Mouse (Mus musculus) urinary bladder, postnatal 10 days (tissue): Measurements from ENCODE around the gene Cx3cr1.

Experiments used
- DNase-seq: peaks from one replicate; pipeline ENCODE4 v3.0.0; 2022; ENCODE audit warnings: low spot score

Cx3cr1 gene

DNA sequence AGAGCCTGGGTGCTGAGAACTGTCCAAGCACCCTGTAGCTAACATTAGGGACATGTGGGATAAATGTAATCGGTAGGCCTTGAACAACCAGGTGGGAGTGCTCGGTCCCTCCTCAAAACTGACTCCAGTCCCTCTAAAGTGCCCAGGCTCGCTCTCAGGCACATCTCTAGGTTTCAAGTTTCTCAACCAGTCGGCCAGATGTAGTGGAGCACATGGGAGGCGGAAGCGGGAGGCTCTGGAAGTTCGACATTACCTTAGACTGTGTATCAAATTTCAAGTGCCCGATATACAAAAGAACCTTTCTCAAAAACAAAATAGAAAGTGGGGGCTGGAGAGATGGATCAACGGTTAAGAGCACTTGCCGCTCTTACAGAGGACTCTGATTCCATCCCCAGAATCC lies 130.0 kb downstream of the Cx3cr1 start:
- no peak for DNase-seq

DNA sequence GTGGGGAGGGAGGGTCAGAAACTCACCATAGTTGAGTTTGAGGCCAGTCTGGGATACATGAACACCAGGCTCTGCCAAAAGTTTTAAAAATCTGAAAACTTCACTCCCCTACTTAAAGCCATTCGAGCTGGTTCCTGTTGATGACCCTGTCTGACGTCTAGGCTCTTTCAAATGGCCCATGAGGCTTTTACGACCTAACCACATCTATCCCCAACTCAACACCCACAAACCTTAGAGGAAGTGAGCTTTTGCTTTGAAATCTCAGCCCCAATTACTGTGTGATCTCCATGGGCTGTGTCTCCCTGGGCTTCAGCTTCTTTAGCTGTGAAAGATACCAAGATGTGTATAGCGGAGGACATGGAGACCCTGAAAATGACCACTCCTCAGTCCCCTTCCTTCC lies 131.2 kb downstream of the Cx3cr1 start:
- no peak for DNase-seq

DNA sequence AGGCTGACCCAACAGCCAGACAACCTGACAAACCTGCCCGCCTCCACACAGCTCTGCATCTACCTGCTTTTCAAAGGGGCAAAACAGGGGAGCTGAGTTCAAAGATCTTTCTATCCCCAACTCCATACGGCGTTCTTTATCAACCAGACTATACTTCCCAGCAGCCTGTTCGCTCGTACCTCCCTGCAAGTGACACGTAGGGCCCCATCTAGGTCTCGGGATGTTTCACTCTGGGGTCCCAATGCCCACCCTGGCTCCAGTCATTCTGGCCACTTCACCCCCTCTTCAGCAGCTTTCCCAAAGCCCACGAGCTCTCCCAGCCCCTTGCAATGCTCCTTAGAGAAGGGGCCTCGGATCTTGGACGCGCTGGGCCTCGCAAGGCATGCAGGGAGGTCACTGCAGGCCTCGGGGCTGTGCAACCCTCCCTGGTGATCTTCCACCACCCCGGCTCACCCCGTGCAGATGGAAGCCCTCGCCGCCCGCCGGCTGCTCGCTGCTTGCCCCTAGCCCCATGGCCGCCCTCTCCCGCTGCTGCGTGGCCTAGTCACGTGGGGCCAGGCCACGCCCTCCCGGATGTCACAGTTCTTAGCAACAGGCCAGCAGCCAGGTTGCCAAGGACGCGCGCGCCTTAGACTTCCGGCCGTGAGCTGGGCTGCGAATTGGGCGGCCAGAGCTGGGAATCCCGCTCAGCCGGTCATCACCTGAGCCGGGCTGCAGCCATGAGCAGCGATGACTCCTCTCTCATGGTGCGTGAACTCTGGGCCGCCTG lies 132.5 kb downstream of the Cx3cr1 start, which contains the start of the genes Gorasp1 and Ttc21a:
Gorasp1 (minus strand) TSS at position 561 of the 769 bp plus-strand sequence.
Ttc21a (plus strand) TSS at position 602 of the 769 bp plus-strand sequence.
- DNase-seq: peak; percentile 85

DNA sequence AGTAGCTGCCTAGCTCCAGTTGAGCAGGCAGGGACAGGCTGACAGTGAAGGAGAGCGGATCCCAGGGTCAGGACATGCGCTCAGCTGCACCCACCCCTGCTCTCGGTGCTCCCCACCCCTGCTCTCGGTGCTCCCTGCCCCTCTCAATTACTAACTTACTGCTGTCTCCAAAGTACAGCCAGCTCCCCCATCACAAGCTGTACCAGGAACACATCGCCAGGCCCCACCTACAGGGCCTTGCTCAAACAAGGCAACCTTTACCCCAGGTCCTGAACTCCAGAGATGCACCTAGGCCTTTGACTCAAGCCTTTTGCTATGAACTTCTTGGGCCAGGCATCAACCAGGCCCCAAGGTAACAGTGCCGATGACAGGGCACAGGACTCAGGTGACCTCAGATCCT lies 136.0 kb downstream of the Cx3cr1 start:
- no peak for DNase-seq

DNA sequence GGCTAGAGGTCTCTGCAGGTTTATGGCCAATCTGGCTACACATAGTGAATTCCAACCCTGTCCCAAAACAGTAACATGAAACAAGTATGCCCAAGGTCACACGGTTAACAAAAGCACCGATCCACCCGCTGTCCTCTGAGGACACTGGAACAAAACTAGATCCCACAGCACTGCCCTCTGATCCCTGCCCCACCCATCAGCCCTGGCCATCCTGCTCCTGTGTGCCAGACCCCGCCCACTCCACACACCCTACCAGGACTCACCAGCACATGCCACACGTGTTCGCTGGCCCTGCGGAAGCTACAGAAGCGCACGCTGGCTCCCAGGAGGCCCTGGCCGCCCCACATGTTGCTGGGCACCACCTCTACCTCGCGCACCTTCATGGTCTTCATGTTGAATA lies 137.3 kb downstream of the Cx3cr1 start:
- no peak for DNase-seq

DNA sequence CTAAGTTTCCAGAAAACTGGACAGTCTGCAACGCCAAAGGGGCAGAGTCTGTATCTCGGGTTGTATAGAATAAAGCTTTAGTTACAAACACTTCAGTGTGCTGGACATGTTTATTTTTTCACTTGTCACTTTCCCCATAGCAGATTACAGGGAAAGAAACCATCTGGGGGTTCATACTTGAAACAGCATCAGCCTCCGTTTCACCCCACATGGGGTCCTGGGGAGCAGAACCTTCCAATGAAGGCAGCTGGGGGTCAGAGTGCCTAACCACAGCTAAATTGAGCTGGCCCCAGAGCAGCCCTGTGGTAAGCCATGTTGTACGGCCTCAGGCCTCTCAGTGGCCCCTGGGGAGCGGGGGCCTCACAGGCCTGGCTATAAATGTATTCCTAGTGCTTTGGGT lies 143.2 kb downstream of the Cx3cr1 start:
- DNase-seq: no peak

DNA sequence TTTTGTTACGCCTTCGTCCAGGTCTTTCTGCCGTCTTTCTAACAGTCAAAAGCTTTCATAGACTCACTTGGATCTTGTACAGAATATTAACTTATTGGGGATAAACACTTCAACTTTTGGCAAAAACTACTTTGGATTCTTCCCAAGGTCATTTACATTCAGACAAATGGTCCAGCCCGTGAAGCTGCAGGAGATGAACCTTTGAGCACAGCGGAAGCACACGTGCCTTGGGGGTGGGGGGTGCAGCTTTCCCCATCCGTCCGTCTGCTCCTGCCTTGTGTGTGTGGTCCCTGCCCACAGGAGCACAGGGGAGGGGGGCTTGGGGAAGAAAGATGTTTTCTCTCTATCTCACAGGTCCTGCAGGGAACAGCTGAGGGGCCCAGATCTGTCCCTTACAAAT lies 143.9 kb downstream of the Cx3cr1 start:
- DNase-seq: no peak

DNA sequence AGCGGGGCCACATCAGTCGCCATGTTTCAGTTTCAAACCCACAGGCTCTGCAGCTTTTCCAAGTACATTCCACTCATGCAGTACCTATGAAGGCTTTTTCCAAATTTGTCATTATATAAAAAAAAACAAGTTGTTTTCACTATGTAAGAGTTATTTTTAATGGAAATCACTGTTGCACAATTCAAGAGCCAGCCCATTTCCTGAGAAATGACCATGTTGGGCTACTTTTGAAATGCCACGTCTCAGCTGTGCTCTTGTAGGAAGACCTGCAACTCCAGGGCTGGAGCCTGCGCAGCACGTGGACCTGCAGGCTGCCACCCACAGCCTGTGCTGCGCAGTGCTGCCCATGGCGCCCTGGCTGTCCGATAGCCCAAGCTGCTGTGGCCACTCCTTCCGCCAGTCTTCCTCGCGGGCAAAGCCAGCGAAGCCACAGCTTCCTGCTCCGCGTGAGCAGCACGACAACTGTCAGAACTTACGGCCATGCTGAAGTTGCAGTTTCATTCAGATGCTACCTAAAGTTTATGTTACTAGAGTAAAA lies 144.5 kb downstream of the Cx3cr1 start:
- no peak for DNase-seq

DNA sequence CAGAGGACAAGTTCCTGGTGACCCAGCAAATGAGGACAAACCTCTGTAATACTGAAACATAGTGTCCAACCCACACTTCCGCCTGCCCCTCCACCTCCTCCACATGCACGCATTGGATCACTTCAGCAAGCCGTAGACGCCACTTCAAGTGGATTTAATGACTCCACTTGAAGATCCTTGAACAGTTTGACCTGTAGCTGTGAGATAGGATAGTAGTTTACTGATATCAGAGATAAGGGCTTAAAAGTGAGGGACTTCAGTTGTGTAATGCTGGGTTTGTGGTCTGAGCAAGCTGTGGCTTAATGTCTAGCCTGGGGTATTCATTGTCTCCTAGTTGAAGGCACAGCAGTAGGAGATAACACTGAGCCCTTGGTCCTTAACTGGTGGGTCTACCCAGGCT lies 146.2 kb downstream of the Cx3cr1 start:
- DNase-seq: no peak

DNA sequence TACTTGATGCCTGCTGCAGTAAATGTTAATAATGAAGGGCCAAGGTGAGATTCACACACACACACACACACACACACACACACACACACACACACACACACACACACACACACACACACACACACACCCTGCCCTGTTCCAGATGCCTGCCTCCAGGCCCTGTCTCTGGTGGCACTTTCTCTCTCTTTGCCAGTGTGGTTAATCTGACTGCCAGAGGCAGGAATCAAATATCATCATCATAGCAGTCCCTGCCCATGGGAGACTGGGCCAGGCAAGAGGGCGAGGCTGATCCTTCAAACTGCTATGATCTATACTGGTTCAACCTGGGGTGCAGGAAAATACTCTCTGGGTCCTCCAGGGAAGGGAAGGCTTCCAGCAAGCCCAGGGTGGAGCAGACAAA lies 149.8 kb downstream of the Cx3cr1 start:
- DNase-seq: no peak

DNA sequence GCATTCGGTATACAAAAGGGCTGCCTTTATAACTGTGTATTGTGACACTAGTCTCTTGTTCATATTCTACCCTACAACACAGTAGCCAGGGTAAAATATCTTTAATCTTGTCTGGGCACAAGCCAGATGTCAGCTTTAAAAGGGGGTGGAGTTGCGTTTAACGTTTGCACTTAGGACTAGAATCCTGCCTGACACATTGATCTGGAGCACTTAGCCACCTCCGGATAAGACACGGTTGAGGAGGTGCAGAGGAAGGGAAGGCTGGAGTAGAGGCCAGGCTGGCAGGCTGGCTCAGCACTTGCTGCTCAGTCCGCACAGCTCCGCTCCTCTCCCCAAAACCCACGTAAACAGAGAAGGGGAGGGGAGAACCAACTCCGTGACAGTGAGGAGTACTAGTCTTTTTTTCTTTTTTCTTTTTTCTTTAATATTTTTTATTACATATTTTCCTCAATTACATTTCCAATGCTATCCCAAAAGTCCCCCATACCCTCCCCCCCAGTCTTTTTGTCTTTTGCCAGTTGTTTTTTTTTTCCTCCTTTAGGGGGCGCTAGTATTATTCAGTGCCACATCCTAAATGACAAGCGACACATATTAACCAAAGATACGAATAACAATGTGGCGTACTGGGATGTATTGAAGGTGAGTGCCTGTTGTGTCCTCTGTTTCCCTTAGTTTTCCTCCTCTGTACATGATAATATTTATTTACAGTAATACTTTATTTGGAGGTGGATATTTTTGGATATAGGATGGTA lies 156.4 kb downstream of the Cx3cr1 start:
- DNase-seq: no peak

DNA sequence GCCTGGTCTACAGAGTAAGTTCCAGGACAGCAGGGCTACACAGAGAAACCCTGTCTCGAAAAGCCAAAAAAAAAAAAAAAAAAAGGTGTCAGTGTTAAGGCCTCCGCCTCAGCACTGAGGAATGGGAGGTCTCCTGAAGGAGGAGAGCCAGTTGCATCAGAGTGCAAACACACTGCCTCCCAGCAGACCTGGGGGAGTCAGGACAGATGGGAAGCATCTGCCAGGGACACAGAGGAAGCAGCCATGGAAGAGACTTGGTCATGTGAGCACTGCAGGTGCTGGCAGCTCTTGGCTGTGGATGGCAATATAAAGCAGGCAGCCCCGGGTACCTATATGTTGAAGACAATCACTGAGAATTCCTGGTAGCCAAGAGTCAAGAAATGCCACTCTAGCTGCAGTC lies 159.7 kb downstream of the Cx3cr1 start:
- no peak for DNase-seq

DNA sequence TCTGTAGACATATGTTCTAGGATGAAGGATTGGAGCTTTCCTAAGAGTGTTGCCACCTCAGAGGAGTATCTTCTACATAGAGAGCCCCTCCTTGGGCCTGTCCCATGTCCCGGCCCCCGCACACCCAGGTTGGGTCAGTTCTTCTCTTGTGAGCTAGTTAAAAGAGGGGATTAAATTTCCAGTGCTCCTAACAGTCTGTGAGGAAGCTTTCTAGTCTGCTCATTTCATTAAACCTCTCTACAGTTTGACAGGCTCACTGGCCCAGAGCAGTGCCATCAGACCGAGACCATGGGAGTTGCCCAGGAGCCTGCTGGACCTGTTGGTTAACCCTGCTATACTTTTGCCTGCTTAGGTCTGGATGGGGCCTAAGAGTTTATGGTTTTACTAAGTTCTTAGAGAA lies 161.0 kb downstream of the Cx3cr1 start:
- DNase-seq: no peak

DNA sequence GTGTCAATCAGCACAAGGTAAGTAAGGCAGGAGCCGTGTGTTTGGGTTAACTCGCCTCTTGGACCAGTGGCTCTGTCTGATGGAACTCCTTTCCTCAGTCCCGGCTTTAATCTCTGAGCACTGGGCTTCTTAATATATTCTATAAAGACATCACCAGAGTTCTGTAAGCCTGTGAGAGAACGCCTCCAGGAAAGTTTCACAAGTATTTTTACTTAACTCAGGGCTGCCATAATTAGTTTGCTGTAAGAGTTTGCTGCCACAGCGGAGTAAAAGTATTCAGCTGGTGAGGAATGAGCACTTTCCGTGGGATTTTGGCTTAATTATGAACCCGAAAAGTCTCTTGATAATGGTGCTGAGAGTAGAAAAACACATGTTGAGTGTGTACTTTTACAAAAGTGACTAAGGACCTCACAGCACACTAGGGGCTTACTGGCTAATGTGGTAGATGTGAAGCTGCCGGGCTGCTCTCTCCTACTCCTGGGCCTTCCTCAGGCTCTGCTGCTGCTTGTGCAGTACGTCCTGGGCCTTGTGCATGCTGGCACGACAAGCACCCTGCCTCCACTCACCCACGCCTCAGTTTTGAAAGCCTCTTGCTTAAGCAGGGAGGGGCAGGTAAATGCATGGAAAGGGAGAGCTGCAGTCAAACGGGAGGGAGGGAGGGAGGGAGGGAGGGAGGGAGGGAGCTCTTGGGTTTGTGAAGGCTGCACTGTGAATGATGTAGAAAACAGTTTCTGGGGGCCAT lies 167.1 kb downstream of the Cx3cr1 start:
- no peak for DNase-seq

DNA sequence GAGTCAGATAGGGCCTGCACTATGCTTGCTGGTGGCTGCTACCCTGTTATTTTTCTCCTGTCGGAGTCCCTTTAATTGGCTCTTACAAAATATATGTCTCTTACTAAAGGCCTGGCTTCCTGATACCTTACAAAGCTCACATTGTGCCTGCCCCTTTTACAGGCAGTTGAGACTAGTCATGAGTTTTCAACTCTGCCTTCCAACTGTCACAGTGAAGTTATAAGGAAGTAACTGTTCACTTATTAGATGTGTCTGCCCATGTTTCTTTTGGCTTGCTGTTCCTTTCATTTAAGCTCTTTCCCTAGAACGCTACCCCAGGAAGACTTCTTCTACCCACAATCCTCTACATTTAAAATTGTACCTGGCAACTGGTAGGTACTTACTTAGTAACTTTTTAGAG lies 170.2 kb downstream of the Cx3cr1 start:
- DNase-seq: no peak

DNA sequence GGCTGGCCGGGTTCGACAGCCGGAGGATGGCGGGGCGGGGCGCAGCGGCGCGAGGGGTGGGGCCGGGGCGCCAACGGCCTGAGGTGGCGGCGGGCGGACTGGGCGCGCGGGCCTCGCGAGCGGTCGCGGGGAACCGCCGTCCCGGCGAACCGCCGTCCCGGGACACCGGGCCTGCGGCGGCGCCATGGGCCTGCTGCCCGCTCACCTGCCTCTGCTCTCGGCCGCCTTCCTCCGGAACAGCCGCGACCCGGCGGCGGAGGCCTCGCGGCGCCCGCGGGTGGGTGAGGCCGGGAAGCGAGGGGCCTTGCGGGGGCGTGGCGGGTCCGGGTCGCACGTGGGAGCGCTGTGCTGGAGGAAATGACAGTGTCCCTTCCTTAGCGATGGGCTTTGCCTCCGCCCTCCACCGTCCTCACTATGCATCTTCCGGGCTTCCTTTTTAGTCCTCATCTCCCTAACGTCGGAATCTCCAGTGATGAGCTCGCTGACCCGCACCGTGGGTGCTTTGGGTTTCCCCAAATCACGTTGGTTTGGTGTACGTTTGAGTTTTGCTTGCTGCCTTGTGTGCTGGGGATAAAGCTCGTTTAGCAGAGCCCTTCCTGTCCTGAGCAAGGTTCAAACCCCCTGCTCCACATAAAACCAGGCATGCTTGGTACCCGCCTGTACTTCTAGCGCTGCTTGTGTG lies 174.5 kb downstream of the Cx3cr1 start:
- no peak for DNase-seq

DNA sequence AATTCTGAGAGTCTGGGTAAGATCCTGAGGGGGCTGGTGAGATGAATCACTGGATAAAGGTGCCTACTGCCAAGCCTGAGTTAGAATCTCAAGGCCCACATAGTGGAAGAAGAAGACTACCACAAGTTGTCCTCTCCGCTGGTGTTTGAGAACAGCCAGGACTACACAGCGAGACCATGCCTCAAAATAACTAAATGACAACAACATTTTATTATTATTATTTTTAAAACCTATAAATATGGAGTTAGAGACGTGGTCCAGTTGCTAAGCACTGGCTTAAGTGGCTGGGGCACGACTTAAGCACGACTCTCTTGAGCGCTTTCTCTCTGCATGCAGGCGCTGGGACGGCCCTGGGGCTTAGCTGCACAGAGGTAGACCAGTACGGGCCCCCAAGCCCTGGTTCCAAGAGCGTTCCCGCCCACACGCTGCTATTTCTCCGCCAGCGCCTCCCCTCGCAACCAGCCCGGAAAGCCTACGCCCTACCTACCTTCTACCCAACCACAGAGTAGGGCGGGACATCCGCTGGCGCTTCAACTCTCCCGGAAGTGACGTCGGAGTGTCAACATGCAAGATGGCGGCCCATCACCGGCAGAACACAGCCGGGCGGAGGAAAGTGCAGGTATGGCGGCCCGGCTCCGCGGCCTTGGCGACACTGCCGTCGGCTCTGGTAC lies 175.2 kb downstream of the Cx3cr1 start, which contains the start of gene Wdr48:
Wdr48 (plus strand) TSS at position 540 of the 671 bp plus-strand sequence.
- DNase-seq: peak; percentile 89

DNA sequence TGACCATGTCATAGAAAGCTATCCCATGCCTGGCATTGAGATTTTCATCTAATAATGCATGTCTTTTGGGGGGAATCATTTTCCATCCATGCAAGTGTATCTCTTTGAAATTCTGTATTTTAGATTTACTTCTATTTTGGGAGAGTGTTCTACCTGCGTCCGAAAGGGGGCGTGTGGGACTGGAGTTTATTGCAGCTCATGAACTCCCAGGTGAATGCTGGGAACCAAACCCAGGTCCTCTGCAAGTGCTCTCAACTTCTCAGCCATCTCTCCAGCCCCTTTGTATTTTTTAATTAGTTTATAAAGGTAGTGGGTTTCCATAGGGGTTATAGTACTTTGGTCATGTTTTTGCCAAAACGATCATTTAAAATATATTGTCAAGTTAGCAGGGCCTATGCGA lies 175.8 kb downstream of the Cx3cr1 start:
- no peak for DNase-seq

DNA sequence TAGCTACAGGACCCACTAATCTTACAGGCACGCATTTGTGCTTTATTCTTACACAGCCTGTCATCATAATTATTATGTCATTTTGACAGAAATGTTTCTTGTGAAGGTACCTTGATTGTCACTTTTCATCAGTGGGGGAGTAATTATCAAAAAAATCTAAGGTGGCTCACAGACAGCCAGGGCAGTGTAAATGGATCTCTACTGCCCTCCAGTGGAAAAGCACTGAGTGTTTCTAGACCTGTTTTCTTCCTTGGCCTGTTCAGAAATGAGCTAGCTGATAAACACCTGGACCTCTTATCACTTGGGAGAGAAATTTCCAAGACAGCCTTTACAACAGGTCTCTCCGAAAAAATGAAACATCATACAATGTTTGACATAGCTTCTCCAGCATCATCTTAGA lies 179.0 kb downstream of the Cx3cr1 start:
- DNase-seq: no peak

DNA sequence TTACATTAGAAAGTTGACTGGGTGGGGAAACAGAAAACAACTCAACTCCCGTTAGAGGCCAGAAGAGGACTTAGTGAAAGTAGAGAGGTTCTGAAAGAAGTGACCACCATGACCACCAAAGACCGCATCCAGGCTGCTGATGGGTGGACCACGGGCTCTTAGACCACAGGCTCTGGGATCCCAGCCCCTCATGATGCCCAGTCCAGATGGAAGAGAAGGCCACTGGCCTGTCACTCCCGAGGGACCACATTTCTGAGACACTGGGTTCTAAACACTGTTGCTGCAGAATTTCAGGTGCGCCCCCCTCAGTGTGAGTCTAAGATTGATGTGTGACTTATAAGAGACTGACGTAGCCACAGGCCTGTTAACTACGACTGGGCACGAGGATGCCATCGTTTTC lies 180.2 kb downstream of the Cx3cr1 start:
- DNase-seq: no peak

DNA sequence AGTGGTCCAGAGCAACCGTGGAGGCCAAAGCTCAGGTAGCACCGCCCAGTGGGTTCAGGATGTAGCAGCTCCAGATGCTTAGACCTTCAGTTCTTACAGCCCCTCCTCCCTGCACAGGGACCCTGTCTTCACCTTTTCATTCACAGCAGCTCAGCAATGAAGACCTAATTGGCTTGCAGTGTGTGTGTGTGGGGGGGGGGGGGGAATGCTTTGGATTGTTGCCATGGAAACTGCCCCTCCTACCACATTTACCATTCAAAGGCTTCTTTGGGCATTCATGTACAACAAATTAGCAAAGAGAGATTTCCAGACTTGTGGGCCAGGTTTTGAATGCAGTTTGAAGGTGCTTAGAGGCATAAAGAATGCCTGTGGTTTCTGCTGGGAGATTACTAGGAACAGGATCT lies 180.8 kb downstream of the Cx3cr1 start:
- no peak for DNase-seq
